Mouse (Mus musculus) myocyte (in vitro differentiated cells): Measurements from ENCODE around the gene Prkg1. TPM values are rescaled to one million over a fixed set of nuclear protein-coding genes. Genes with fewer than 3 reads are reported as not detected.

Experiments
- H3K27me3 ChIP-seq: one replicate; pipeline ENCODE4 v1.6.1; 2011; ENCODE audit not compliant: control insufficient read depth, insufficient read depth, insufficient read length
- H3K36me3 ChIP-seq: one replicate; pipeline ENCODE4 v1.6.1; 2011; ENCODE audit not compliant: control insufficient read depth, insufficient read depth
- H3K4me2 ChIP-seq: one replicate; pipeline ENCODE4 v1.6.1; 2011; ENCODE audit warnings: low read depth, control low read depth
- H3K4me3 ChIP-seq: one replicate; pipeline ENCODE4 v1.5.1; 2011; ENCODE audit warnings: mild to moderate bottlenecking, control low read depth, moderate library complexity
- H3K79me2 ChIP-seq: one replicate; pipeline ENCODE4 v1.6.1; 2011; ENCODE audit not compliant: control insufficient read depth, insufficient read depth
- H3ac ChIP-seq: one replicate; pipeline ENCODE4 v1.6.1; 2011; ENCODE audit not compliant: control insufficient read depth, insufficient read length
- CEBPB ChIP-seq: IDR thresholded peaks from 2 replicates; pipeline ENCODE4 v1.6.1; 2011; ENCODE audit warnings: mild to moderate bottlenecking, moderate library complexity; ENCODE audit not compliant: poor library complexity, insufficient read depth, severe bottlenecking
- E2F4 ChIP-seq: IDR thresholded peaks from one replicate; pipeline ENCODE4 v1.6.1; 2011; ENCODE audit warnings: mild to moderate bottlenecking, control low read depth, moderate library complexity; ENCODE audit not compliant: insufficient read depth
- MAX ChIP-seq: IDR thresholded peaks from one replicate; pipeline ENCODE4 v1.6.1; 2011; ENCODE audit warnings: low read depth, mild to moderate bottlenecking, control low read depth
- MYOD1 ChIP-seq, 3 experiments: IDR thresholded peaks; one replicate each; pipeline ENCODE4 v1.6.1; 2011; ENCODE audit warnings: control low read depth in 2 of 3, low read depth in 2 of 3, mild to moderate bottlenecking in 2 of 3, moderate library complexity in 1 of 3; ENCODE audit not compliant: insufficient read length in 2 of 3, control insufficient read depth in 1 of 3
- MYOG ChIP-seq, 3 experiments: IDR thresholded peaks; one replicate each; pipeline ENCODE4 v1.6.1; 2011; ENCODE audit warnings: control low read depth in 2 of 3, low read depth in 2 of 3, mild to moderate bottlenecking in 2 of 3; ENCODE audit not compliant: insufficient read length in 2 of 3, control insufficient read depth in 1 of 3, insufficient read depth in 1 of 3
- POLR2A ChIP-seq: IDR thresholded peaks from one replicate; pipeline ENCODE4 v1.6.1; 2011; ENCODE audit warnings: low read depth, mild to moderate bottlenecking, control low read depth, moderate library complexity; ENCODE audit not compliant: insufficient read length
- POLR2AphosphoS2 ChIP-seq: IDR thresholded peaks from one replicate; pipeline ENCODE4 v1.6.1; 2011; ENCODE audit warnings: low read depth, control low read depth; ENCODE audit not compliant: insufficient read length
- REST ChIP-seq: IDR thresholded peaks from one replicate; pipeline ENCODE4 v1.6.1; 2011; ENCODE audit warnings: mild to moderate bottlenecking, control low read depth, moderate library complexity; ENCODE audit not compliant: insufficient read depth, insufficient read length
- SRF ChIP-seq: IDR thresholded peaks from one replicate; pipeline ENCODE4 v1.6.1; 2011; ENCODE audit warnings: low read depth; ENCODE audit not compliant: control insufficient read depth, insufficient read length
- TCF12 ChIP-seq: IDR thresholded peaks from one replicate; pipeline ENCODE4 v1.6.1; 2011; ENCODE audit warnings: mild to moderate bottlenecking, control low read depth; ENCODE audit not compliant: poor library complexity, insufficient read depth, severe bottlenecking
- TCF3 ChIP-seq: IDR thresholded peaks from one replicate; pipeline ENCODE4 v1.6.1; 2011; ENCODE audit warnings: low read depth, control low read depth; ENCODE audit not compliant: insufficient read length
- USF1 ChIP-seq: IDR thresholded peaks from one replicate; pipeline ENCODE4 v1.6.1; 2011; ENCODE audit warnings: low read depth, mild to moderate bottlenecking, control low read depth, moderate library complexity
- polyA plus RNA-seq: library from polyadenylated mRNA; unstranded; fragments of >200 nt; fragmentation: generic; extraction: Trizol; gene quantifications from one replicate; pipeline ENCODE4 v1.2.1, GENCODE M21; 2012; ENCODE audit warnings: missing spikeins

Gene Prkg1
- polyA plus RNA-seq, 1 experiment: 1.7 TPM

GRCm38 (mm10) chr19:31074717-31075063 lies 690.1 kb downstream of the Prkg1 start:
- Histone ChIP-seq H3K4me2 (no peak overlapping the region), H3K36me3 (no peaks in the 10 kb centered on the region), H3K79me2 (no peaks in the 10 kb centered on the region), H3K27me3 (no peaks in the 10 kb centered on the region), H3ac (no peak overlapping the region), H3K4me3 (no peak overlapping the region)
- TF ChIP-seq MYOD1 (IDR thresholded peaks at IDR 0.05; ENCODE audit: control insufficient read depth in 1 of 3, insufficient read length in 2 of 3, low read depth in 2 of 3): no peak
- no peak for TF ChIP-seq POLR2AphosphoS2
- no peak for TF ChIP-seq MAX
- no peak for TF ChIP-seq TCF12
- TF ChIP-seq TCF3: no peak
- no peak for TF ChIP-seq SRF
- no peak for TF ChIP-seq REST
- TF ChIP-seq MYOG (IDR thresholded peaks at IDR 0.05; ENCODE audit: control insufficient read depth in 1 of 3, insufficient read depth in 1 of 3, insufficient read length in 2 of 3, low read depth in 2 of 3): no peak
- no peak for TF ChIP-seq USF1
- no peak for TF ChIP-seq E2F4
- no peak for TF ChIP-seq POLR2A
- TF ChIP-seq CEBPB: no peak

GRCm38 (mm10) chr19:31073959-31074716 lies 690.7 kb downstream of the Prkg1 start:
- H3K79me2 ChIP-seq: no peaks in the 10 kb centered on the region
- TF ChIP-seq SRF (no peak), REST (no peak), TCF3 (no peak), TCF12 (no peak), USF1 (no peak), MYOG (IDR thresholded peaks at IDR 0.05; ENCODE audit: control insufficient read depth in 1 of 3, insufficient read depth in 1 of 3, insufficient read length in 2 of 3, low read depth in 2 of 3) (no peak), POLR2A (no peak), MYOD1 (IDR thresholded peaks at IDR 0.05; ENCODE audit: control insufficient read depth in 1 of 3, insufficient read length in 2 of 3, low read depth in 2 of 3) (no peak), CEBPB (no peak), POLR2AphosphoS2 (no peak), MAX (no peak), E2F4 (no peak)
- no peak overlapping the region for H3K4me2 ChIP-seq
- no peak overlapping the region for H3K4me3 ChIP-seq
- H3K27me3 ChIP-seq: no peaks in the 10 kb centered on the region
- no peak overlapping the region for H3ac ChIP-seq
- H3K36me3 ChIP-seq: no peaks in the 10 kb centered on the region

GRCm38 (mm10) chr19:31065206-31065781 lies 699.5 kb downstream of the Prkg1 start:
- Histone ChIP-seq H3K4me3 (no peak overlapping the region), H3K79me2 (no peaks in the 10 kb centered on the region), H3K27me3 (no peaks in the 10 kb centered on the region), H3ac (no peak overlapping the region), H3K4me2 (no peak overlapping the region), H3K36me3 (no peaks in the 10 kb centered on the region)
- TF ChIP-seq POLR2AphosphoS2 (no peak), SRF (no peak), REST (no peak), CEBPB (no peak), TCF12 (no peak), USF1 (no peak), TCF3 (no peak), POLR2A (no peak), MYOG (IDR thresholded peaks at IDR 0.05; ENCODE audit: control insufficient read depth in 1 of 3, insufficient read depth in 1 of 3, insufficient read length in 2 of 3, low read depth in 2 of 3) (no peak), MAX (no peak), MYOD1 (IDR thresholded peaks at IDR 0.05; ENCODE audit: control insufficient read depth in 1 of 3, insufficient read length in 2 of 3, low read depth in 2 of 3) (no peak), E2F4 (no peak)

DNA sequence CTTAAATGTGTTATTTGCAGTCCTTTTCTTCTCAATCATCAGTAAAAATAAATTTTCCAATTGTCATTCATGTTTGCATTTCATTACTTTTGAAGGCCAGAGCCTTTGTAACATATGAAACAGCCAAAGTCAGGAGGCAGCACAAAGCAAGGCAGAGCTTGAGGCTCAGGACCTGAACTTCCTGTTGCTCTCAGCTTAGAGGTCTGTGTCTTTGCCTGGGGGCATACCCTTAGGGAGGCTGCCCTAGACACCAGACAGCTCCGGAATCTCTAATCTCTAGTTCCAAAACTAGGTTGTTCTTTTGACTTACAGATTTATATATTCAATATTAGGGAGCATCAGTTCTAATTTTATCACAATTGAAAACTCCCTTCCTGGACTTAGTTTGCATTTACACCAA lies 700.1 kb downstream of the Prkg1 start:
- TF ChIP-seq E2F4 (no peak), SRF (no peak), USF1 (no peak), TCF12 (no peak), REST (no peak), MYOD1 (IDR thresholded peaks at IDR 0.05; ENCODE audit: control insufficient read depth in 1 of 3, insufficient read length in 2 of 3, low read depth in 2 of 3) (no peak), POLR2AphosphoS2 (no peak), MAX (no peak), TCF3 (no peak), POLR2A (no peak), MYOG (IDR thresholded peaks at IDR 0.05; ENCODE audit: control insufficient read depth in 1 of 3, insufficient read depth in 1 of 3, insufficient read length in 2 of 3, low read depth in 2 of 3) (no peak), CEBPB (no peak)
- no peaks in the 10 kb centered on the region for H3K36me3 ChIP-seq
- H3K27me3 ChIP-seq: no peaks in the 10 kb centered on the region
- no peak overlapping the region for H3K4me2 ChIP-seq
- H3K79me2 ChIP-seq: no peaks in the 10 kb centered on the region
- H3ac ChIP-seq: no peak overlapping the region
- no peak overlapping the region for H3K4me3 ChIP-seq
